Mouse (Mus musculus) heart, adult 9 months (tissue): ENCODE data around the gene Psg26.
"Not testable (repeated sequence)": the region's sequence is repeated elsewhere in the genome, so short reads cannot be mapped to it uniquely, and the experiment has no call there.

Source experiments
- DNase-seq, 2 experiments: peaks; one replicate each; pipeline ENCODE4 v3.0.0; 2022; ENCODE audit warnings: low spot score in 2 of 2

Psg26 gene

DNA sequence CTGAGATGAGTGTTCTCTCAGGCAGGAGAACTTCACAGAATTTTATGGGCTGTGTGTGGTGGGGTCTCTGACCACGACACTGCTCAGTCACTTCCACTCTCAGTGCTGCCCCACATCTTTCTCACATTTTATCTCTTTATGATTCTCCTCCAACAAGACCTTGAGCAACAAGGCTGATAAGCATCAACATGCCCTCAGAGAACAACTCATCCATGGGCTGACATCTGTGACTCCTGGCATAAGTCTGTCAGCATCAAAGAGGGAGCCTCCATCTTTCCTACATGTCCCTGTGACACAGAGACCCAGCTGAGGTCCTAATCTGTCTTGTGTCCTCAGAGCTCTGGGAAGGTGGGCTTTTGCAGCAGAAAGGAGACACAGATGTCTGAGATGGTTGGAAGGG lies at the start of gene Psg26:
Gene Psg26, minus strand, starts transcription at position 101 of the 400 bp plus-strand sequence.
- no peak for DNase-seq

DNA sequence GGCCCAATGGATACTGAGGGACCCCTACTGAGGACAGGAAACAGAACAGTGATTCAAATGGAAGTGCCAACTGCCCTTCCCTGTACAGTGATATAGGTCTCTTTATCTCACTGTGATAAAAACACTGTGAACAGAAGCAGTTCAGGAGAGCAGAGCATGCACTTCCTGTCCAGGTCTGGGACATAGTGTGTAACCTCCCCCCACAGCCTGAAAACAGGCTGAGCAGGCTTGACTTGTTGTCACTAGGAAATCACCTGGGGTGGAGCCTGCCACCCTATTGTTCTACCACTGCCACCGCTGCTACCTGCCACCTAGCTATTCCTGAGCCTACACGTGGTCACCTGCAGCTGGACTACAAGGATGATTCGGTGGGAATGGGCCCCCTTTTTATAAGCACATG lies 49.4 kb upstream of the Psg26 start:
- DNase-seq, result no peak

DNA sequence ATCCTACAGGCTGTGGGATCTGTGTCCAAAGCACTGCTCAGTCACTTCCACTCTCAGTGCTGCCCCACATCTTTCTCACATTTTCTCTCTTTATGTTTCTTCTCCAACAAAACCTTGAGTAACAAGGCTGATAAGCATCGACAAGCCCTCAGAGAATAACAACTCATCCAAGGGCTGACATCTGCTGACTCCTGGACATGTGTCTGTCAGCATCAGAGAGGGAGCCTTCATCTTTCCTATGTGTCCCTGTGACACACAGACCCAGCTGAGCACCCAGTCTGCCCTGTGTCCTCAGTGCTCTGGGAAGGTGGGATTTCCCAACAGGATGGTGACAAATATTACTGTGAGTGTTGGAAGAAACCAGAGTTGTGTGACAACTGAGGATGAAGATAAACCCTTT lies 48.2 kb upstream of the Psg26 start, which contains the start of gene Psg25:
Gene Psg25, minus strand, starts transcription at position 101 of the 400 bp plus-strand sequence.
- no peak for DNase-seq

DNA sequence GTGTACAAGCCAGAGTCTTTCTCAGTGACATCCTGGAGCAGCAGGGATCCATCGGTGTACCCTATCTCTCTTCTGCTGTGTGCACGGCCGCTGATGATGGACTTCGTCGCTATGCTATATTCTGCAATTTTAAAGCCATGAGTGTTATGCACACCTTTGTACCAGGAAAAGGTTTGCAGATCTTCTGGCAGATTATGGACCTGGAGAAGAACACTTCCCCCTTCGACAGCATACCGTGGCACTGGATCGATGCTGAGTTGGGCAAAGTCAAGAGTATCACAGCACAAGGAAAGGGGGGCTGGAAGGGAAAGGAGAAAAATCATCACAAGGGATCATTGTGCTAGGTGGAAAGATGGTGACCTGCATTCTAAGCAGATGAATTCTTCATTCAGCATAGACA lies 40.7 kb upstream of the Psg26 start:
- no peak for DNase-seq

DNA sequence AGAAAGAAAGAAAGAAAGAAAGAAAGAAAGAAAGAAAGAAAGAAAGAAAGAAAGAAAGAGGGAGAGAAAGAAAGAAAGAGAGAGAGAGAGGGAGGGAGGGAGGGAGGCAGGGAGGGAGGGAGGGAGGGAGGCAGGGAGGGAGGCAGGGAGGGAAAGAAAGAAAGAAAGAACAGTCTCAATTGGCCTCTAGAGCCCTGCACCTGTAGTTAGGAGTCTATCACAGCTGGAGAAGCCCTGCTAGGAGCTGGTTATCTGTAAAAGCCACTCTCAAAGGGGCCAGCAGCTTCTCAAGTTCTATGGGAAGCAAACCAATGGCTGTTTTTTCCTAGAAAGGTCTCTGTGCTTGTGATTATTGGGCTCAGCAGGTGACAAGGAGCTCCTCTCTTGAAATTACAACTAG lies 28.9 kb upstream of the Psg26 start:
- not testable (repeated sequence) for DNase-seq

DNA sequence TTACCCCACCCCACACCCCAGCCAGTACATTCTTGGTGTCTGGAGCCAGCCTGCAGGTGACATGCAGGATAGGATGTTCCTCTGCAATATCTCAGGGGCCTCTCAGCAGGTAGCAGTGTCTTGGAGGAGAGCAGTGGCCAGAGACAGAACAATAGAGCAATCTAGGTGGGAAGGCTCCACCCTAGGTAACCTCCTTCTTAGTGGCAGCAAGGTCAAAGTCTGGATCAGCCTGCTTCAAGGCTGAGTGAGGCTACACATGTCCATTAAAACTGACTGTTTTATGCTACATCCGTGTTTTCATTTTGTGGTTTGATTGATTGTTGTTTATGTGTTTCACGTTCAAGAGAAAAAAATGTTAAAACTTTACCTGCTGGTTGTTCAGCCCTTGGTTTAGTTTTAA lies 28.4 kb upstream of the Psg26 start:
- DNase-seq, result not testable (repeated sequence)

DNA sequence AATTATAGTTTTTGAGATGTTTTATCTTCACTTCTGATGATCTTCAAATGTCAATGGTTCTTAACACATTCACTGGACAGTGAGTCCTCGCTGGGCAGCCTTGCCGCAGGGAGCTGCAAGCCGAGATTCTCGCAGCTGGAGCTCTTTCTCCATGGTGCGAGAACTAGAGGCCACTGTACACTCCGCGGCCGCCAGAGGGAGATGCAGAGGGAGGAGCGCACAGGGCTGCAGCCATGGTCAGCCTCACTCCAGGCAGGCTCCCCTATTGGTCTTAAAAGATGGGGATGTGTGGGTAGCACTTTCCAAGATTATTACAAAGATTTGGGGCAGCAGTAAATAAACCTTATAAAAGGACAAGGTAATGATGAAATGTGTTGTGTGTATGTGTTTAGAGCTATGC lies 27.5 kb upstream of the Psg26 start:
- DNase-seq, result no peak

DNA sequence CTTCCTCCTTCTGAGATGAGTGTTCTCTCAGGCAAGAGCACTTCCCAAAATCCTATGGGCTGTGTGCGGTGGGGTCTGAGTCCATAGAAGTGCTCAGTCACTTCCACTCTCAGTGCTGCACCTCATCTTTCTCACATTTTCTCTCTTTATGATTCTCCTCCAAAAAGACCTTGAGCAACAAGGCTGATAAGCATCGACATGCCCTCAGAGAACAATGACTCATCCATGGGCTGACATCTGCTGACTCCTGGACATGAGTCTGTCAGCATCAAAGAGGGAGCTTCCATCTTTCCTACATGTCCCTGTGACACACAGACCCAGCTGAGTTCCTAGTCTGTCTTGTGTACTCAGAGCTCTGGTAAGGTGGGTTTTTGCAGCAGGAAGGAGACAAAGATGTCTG lies 52.0 kb downstream of the Psg26 start, which contains the start of gene Psg28:
Gene Psg28, minus strand, starts transcription at position 101 of the 400 bp plus-strand sequence.
- DNase-seq, result not testable (repeated sequence)
